Mouse (Mus musculus): ENCODE data around the gene Olfr267. TPM values are rescaled to one million over a fixed set of nuclear protein-coding genes. Genes with fewer than 3 reads are reported as not detected.

Gene Olfr267
- polyA plus RNA-seq (2014; fragmentation: Illumina TruSeq; extraction: RNeasy Lipid Tissue Mini Kit (QIAGEN cat#74804); ENCODE audit: low read depth, low replicate concordance) = 0.13 TPM

DNA sequence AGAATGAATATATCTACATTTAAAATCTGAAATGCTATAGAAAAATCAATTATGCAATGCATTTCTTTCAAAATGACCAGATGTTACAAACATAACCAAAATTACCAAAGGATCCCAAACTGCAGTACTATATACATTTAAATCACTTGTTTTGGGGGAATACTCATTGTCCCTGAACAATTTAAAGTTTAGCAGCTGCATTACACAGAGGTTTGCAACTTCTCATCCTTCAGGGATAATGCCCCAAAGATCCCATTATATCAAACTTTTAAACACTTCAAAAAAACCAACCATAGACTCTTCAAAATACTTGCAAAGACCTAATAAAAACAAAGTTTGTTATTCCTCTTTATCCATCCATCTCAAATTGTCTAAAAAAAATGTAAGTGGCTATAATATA lies at the start of gene Olfr267:
Olfr267 (minus strand) TSS at position 101 of the 400 bp plus-strand sequence.

Other genes with a start within 250 kb of the Olfr267 start
- gene Lpar1, start 233.8 kb downstream of the Olfr267 start, polyA plus RNA-seq (2014; fragmentation: Illumina TruSeq; extraction: RNeasy Lipid Tissue Mini Kit (QIAGEN cat#74804); ENCODE audit: low read depth, low replicate concordance) = 16.1 TPM
- gene Ecpas, start 125.0 kb upstream of the Olfr267 start, polyA plus RNA-seq (2014; fragmentation: Illumina TruSeq; extraction: RNeasy Lipid Tissue Mini Kit (QIAGEN cat#74804); ENCODE audit: low read depth, low replicate concordance) = 91.5 TPM
- 1.4 TPM for gene Zkscan16, start 155.9 kb upstream of the Olfr267 start, polyA plus RNA-seq (2014; fragmentation: Illumina TruSeq; extraction: RNeasy Lipid Tissue Mini Kit (QIAGEN cat#74804); ENCODE audit: low read depth, low replicate concordance)
- gene Ptgr1, start 199.4 kb upstream of the Olfr267 start, polyA plus RNA-seq (2014; fragmentation: Illumina TruSeq; extraction: RNeasy Lipid Tissue Mini Kit (QIAGEN cat#74804); ENCODE audit: low read depth, low replicate concordance) = 11.8 TPM
- gene Dnajc25, start 207.3 kb upstream of the Olfr267 start, polyA plus RNA-seq (2014; fragmentation: Illumina TruSeq; extraction: RNeasy Lipid Tissue Mini Kit (QIAGEN cat#74804); ENCODE audit: low read depth, low replicate concordance) = 21.1 TPM
- not detected for gene Gm20503, start 215.5 kb upstream of the Olfr267 start, polyA plus RNA-seq (2014; fragmentation: Illumina TruSeq; extraction: RNeasy Lipid Tissue Mini Kit (QIAGEN cat#74804); ENCODE audit: low read depth, low replicate concordance)
- 50.9 TPM for gene Gng10, start 247.4 kb upstream of the Olfr267 start, polyA plus RNA-seq (2014; fragmentation: Illumina TruSeq; extraction: RNeasy Lipid Tissue Mini Kit (QIAGEN cat#74804); ENCODE audit: low read depth, low replicate concordance)